Mouse (Mus musculus): ENCODE results near the gene Tecpr2.

DNA sequence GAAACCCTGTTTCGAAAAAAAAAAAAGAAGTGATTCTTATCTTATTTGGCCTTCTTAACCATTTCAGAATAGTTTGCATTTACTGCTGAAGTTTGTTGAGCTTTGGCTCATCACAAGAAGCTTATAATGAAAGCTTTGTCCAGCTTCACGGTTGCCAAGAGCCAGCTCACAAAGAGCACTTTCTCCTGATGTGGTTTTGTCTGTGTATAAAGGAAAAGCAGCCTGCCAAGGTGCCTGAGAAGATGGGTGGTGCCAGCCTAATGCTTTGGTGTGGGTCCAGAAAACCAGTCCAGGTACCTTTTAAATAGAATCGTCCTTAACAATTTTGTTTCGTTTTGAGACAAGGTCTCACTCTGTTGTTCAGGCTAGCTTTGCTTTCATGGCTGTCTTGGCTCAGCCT, 13.0 kb downstream of the Tecpr2 start:
- TF ChIP-seq CTCF (IDR thresholded peaks at IDR 0.05), result no peak
- TF ChIP-seq POLR2A (IDR thresholded peaks at IDR 0.05; ENCODE audit: insufficient read depth, low read depth, low read length), result no peak
- TF ChIP-seq EP300 (IDR thresholded peaks at IDR 0.05; ENCODE audit: insufficient read depth, low read depth, low read length), result no peak

Measured in heart, adult 2 months (tissue).